Mouse (Mus musculus) layer of hippocampus, adult 9-10 months (tissue): Measurements from ENCODE around the gene Vars2.

Experiments
- DNase-seq: peaks from one replicate; pipeline ENCODE4 v3.0.0; 2022; ENCODE audit warnings: low spot score

Vars2 gene

DNA sequence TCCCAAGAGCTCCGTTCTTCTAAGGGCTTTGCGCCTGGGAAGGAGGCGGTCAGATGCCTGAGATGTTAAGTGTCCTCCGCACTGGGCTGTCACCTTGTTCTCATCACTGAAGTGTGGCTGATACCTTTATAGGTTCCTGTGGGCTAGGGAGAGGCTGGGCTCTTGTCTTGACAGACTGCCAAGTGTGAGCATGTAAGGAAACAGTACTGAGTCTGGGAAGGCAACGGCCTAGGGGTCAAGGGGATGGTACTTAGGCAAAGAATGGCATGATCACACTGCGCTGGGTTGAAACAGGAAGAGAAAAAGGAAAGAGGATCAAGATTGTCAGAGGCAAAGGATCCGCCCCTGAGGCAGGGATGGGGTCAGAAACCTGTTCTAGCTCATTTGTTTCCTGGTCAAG is 40.9 kb downstream of the Vars2 start, which contains the start of gene Gm9573:
Gene Gm9573 (minus strand): TSS at position 101 of the 400 bp plus-strand sequence.
- DNase-seq, result no peak

DNA sequence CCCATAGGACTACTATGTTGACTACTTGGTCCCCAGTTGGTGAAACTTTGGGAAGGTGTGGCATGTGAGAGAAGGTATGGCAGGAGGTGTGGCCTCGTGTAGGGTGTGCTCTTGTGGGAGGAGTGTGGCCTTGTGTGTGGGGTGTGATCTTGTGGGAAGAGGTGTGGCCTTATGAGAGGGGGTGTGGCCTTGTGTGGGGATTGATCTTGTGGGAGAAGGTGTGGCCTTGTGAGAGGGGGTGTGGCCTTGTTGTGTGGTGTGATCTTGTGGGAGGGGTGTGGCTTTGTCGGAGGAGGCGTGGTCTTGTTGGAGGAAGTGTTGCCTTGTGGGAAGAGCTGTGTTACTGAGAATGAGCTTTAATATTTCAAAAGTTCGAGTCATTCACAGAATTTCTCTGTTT is 50.3 kb downstream of the Vars2 start:
- no peak for DNase-seq
